Mouse (Mus musculus) small intestine, adult 2 months (tissue): ENCODE results near the gene Yy1.
A peak's percentile ranks its signal among the peaks of the same experiment; 100 is the strongest.

ENCODE experiments used
- CTCF ChIP-seq: fragments of 200-500 bp; IDR thresholded peaks from 2 replicates; pipeline ENCODE4 v1.5.1; 2012; ENCODE audit warnings: low read depth, mild to moderate bottlenecking, control low read depth, inconsistent platforms, low read length, moderate library complexity, mixed read lengths; ENCODE audit not compliant: insufficient replicate concordance, insufficient read length; ENCODE audit errors: extremely low read depth
- POLR2A ChIP-seq: fragments of 200-500 bp; IDR thresholded peaks from 2 replicates; pipeline ENCODE4 v1.6.1; 2012; ENCODE audit warnings: low read depth, mild to moderate bottlenecking, control low read depth, inconsistent platforms, low read length, moderate library complexity

GRCm38 (mm10) chr12:108869575-108869974, 76.8 kb downstream of the Yy1 start:
- no peak for TF ChIP-seq POLR2A
- TF ChIP-seq CTCF, result peak; percentile 31; the same call in 1 of the 2 replicates
